Mouse (Mus musculus) lung, adult 2 months (tissue): ENCODE results near the gene Rasgrp4. TPM values are rescaled to one million over a fixed set of nuclear protein-coding genes. Genes with fewer than 3 reads are reported as not detected.
A peak's percentile ranks its signal among the peaks of the same experiment; 100 is the strongest.

Experiments used
- DNase-seq: peaks from one replicate; pipeline ENCODE4 v3.0.0; 2022
- H3K4me1 ChIP-seq: fragments of 200-500 bp; 2 replicates; pipeline ENCODE4 v1.6.1; 2011; ENCODE audit warnings: low read length; ENCODE audit not compliant: control insufficient read depth, insufficient read depth
- H3K4me3 ChIP-seq: fragments of 200-500 bp; replicated peaks from 2 replicates; pipeline ENCODE3; 2011; ENCODE audit warnings: low read depth, mild to moderate bottlenecking, control low read depth, low read length; ENCODE audit errors: extremely low read depth
- CTCF ChIP-seq: fragments of 200-500 bp; IDR thresholded peaks from 2 replicates; pipeline ENCODE4 v1.5.1; 2011; ENCODE audit warnings: mild to moderate bottlenecking, low read length, control low read depth; ENCODE audit not compliant: insufficient read depth
- POLR2A ChIP-seq: fragments of 200-500 bp; IDR thresholded peaks from 2 replicates; pipeline ENCODE4 v1.6.1; 2011; ENCODE audit warnings: low read depth, mild to moderate bottlenecking, control low read depth, low read length, borderline replicate concordance; ENCODE audit errors: extremely low read depth
- WGBS: fragments of 180-500 bp; shearing (Covaris S2); methylation state at CpG from one replicate; pipeline ENCODE4 v1.1.7; 2018; 5-methylcytosine and 5-hydroxymethylcytosine counted together
- polyA plus RNA-seq: library from polyadenylated mRNA; depleted of rRNA; stranded (reverse); fragments of >200 nt; gene quantifications from 2 replicates; pipeline ENCODE4 v1.2.3, GENCODE M21; 2012; rRNA removed

Gene Rasgrp4
- 15.0 and 19.7 TPM in 2 replicates for polyA plus RNA-seq

GRCm38 (mm10) chr7:29134693-29135386 is at the start of gene Rasgrp4:
Gene Rasgrp4, plus strand, starts transcription at chr7:29134851.
- under 1% methylated on average over 14 of the region's 20 CpGs for WGBS
- TF ChIP-seq CTCF, result no peak
- no peak for TF ChIP-seq POLR2A
- H3K4me1 ChIP-seq, result no peaks in the 10 kb centered on the region
- peak within 1 kb of the TSS; percentile 46 for H3K4me3 ChIP-seq
- no peak for DNase-seq

DNA sequence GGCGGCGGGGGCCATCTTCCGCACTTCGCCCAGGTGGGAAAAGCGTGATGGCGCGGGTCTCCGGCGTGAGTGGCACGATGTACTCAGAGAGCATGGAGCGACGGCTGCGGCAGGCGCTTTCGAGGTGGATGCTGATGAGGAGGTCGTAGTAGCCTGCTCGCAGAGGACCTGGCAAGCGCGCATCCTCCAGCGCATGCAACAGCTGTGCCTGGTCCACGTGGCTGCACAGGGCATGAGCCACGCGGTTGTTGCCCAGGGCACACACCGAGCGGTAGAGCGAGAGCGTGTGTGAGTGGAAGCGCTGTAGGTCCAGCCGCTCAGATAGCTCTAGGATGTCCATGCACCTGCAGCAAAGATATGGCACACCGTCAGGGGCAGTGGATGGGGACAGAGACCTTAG is 48.7 kb upstream of the Rasgrp4 start:
- H3K4me3 ChIP-seq, result no peak overlapping the region
- no peaks in the 10 kb centered on the region for H3K4me1 ChIP-seq
- WGBS, result 86% methylated on average over 30 of the region's 30 CpGs
- no peak for DNase-seq
- TF ChIP-seq CTCF, result no peak

GRCm38 (mm10) chr7:29086902-29087301 is 47.7 kb upstream of the Rasgrp4 start:
- H3K4me3 ChIP-seq, result no peak overlapping the region
- WGBS, result 88% methylated on average over 10 of the region's 10 CpGs
- DNase-seq, result no peak
- H3K4me1 ChIP-seq, result no peaks in the 10 kb centered on the region
- no peak for TF ChIP-seq POLR2A
- no peak for TF ChIP-seq CTCF

- DNase-seq, result no peak
- no peak for TF ChIP-seq POLR2A
- TF ChIP-seq CTCF, result no peak
- no peaks in the 10 kb centered on the region for H3K4me1 ChIP-seq
- H3K4me3 ChIP-seq, result no peak overlapping the region
- WGBS, result 66% methylated on average over 6 of the region's 6 CpGs
Observed at GRCm38 (mm10) chr7:29088817-29089216, 45.8 kb upstream of the Rasgrp4 start.

DNA sequence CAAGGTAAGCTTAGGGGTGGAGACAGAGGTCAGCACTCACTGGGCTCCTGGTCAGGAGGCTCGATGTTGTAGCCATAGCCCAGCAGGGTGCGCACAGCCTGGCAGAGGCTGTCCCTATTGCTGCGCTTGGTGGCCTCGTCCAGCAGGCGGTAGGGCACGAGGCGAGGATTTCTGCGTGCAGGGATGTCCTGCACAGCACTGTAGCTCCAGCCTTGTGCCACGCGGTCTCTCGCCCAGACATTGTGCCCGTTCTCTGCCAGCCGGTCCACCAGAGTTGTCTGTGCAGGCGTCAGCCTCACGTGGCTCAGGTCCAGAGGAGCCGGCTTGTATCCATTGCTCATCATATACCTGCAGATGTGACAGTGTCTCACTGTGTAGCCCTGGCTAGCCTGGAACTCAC is 37.5 kb upstream of the Rasgrp4 start:
- DNase-seq, result no peak
- Histone ChIP-seq H3K4me1 (no peaks in the 10 kb centered on the region), H3K4me3 (no peak overlapping the region)
- no peak for TF ChIP-seq POLR2A
- 86% methylated on average over 16 of the region's 16 CpGs for WGBS

DNA sequence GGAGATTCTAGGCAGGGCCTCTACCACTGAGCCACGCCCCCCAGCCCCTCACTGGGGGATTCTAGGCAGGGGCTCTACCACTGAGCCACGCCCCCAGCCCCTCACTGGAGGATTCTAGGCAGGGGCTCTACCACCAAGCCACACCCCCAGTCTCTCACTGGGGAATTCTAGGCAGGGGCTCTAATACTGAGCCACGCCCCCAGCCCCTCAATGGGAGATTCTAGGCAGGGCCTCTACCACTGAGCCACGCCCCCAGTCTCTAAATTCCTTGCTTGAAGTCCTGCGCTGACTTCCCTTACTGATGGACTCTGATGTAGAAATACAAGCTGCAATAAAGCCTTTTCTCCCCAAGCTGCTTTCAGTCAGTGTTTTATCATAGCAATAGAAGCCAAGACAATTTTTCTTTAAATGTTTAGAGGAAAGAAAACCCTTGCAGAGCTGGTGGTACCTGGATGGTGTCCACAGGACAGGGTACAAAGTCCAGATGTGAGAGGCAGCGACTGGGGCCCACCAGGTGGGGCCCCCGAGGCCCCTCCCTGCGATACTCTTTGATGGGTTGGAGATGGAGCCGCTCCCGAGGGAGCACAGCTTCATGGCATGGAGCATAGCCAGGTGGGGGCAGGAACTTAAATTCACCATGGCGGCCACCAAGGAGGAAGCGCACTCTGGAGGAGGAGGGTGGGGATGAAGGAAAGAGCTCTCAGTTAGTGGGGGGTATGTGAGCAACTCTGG is 33.2 kb upstream of the Rasgrp4 start:
- 91% methylated on average over 12 of the region's 12 CpGs for WGBS
- no peak for TF ChIP-seq CTCF
- no peak for TF ChIP-seq POLR2A
- Histone ChIP-seq H3K4me1 (no peaks in the 10 kb centered on the region), H3K4me3 (no peak overlapping the region)
- no peak for DNase-seq

GRCm38 (mm10) chr7:29108992-29109955 is 25.4 kb upstream of the Rasgrp4 start:
- WGBS, result 32% methylated on average over 38 of the region's 38 CpGs
- DNase-seq, result peak; percentile 37
- Histone ChIP-seq H3K4me1 (no peaks in the 10 kb centered on the region), H3K4me3 (no peak overlapping the region)
- TF ChIP-seq POLR2A (no peak), CTCF (no peak)

- DNase-seq, result no peak
- WGBS, result 24% methylated on average over 18 of the region's 18 CpGs
- no peaks in the 10 kb centered on the region for H3K4me1 ChIP-seq
- TF ChIP-seq POLR2A (no peak), CTCF (no peak)
- no peak overlapping the region for H3K4me3 ChIP-seq
Observed at GRCm38 (mm10) chr7:29118142-29118851, 16.4 kb upstream of the Rasgrp4 start.

DNA sequence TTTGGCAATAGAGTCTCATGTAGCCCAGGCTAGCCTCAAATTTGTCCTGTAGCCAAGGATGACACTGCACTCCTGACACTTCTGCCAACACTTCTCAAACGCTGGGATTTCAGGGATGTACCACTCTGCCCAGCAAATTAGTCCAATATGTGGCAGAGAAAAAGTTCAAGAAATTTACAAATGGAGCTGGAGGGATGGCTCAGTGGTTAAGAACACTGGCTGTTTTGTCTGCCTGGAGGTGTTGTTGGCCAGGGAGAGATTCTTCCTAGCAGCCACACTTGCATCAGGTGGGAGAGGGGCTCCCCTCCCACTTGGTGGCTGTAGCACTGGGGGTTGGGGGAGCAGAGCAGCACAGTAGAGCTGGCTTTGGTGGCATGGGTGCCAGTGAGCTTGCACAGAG is 15.1 kb upstream of the Rasgrp4 start:
- DNase-seq, result no peak
- Histone ChIP-seq H3K4me3 (no peak overlapping the region), H3K4me1 (no peaks in the 10 kb centered on the region)
- TF ChIP-seq CTCF (no peak), POLR2A (no peak)
- 61% methylated on average over 1 of the region's 1 CpGs for whole genome bisulfite sequencing
